Mouse (Mus musculus): ENCODE results near the gene Shox2.

The Shox2 gene

DNA sequence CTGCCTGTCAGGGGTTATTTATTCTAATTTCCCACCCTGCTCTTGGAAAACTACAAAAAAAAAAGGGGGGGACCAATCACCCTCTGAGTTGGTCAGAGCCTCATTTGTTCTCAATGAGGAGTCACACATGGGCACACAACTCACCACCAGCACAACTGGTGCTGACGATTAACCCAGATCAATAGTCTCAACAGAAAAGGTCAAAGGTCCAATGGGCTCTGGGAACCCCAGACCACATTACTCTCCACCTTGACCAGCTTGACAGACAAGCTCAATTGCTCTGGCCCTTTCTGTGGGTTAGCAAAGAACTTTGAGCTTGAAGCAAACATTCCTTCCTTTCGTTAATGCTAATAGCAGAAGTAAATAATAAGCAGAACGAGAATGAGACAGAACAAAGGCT, 16.7 kb downstream of the Shox2 start:
- no peak for DNase-seq (ENCODE audit: low read depth)

DNA sequence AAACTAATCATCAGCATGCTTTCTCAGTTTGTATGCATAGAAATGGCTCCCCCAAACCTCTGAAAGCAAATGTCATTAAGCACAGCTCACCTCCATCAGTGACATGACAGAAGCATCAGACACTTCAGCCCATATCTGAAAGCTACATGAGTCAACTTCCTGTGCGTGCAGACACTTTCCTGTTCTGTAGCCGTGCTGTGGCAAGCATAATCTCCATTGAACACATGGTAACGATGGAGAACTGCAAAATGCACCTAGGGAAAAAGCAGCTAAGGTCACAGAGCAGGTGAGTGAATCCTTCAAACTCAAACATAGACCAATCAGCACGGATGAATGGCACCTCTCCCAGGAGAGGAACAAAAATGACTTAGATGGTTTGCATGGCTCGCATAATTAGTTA, 21.6 kb downstream of the Shox2 start:
- no peak for DNase-seq (ENCODE audit: low read depth)

DNA sequence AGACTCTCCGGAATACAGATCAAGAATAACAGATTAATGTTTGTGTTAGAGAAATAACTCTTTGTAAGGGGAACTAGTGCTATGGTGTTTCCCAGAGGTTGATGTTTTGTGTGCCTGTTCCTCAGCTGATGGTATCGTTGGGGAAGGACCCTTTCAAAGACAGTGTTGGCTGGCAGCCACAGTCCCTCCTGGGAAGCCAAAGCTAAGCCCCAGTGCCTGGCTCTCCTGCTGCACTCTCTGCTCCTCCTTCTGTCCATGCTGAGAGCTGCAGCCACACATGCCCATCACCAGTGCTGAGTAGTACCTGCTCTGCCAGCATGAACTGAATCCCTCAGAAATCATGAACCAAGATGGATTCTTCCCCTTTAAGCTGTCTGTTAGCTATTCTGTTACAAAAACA, 26.4 kb downstream of the Shox2 start:
- DNase-seq (ENCODE audit: low read depth) = no peak

- no peak for DNase-seq (ENCODE audit: low read depth)
These were observed 41.9 kb downstream of the Shox2 start for GRCm38 (mm10) chr3:66939675-66940074.

DNA sequence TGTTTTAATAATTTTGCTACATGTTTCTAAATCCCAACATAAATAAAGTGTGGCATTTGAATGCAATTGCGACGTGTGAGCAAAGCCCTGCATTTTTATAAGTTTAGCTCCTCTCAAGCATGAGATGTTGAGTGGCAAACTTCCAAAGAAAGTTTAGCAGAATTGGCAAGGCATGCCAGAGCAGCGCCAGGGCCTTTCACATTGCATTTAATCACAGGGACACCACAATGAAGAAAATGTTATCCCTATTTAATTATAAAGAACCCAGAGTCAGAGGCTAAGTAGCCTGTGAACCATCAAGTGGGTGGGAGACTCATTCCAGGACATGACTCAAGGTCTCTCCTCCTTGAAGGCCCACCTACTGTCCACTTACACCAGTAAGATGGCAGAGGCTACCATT, 59.1 kb downstream of the Shox2 start:
- DNase-seq (ENCODE audit: low read depth) = no peak

All from naive thymus-derived CD4-positive, alpha-beta T cell, adult 2 months (primary cell).